Mouse (Mus musculus) ES-E14 (cell line): ENCODE results near the gene Myo3a. TPM values are rescaled to one million over a fixed set of nuclear protein-coding genes. Genes with fewer than 3 reads are reported as not detected.

Experiments used
- DNase-seq: peaks from one replicate; pipeline ENCODE4 v3.0.0-alpha.2; 2013; ENCODE audit warnings: low read depth, low spot score
- H3K27ac ChIP-seq: 2 replicates; pipeline ENCODE4 v1.5.1; 2012; ENCODE audit warnings: low read depth, mild to moderate bottlenecking, low read length, moderate library complexity, mixed read lengths; ENCODE audit not compliant: poor library complexity, insufficient read depth, severe bottlenecking
- H3K36me3 ChIP-seq: 2 replicates; pipeline ENCODE4 v1.6.1; 2012; ENCODE audit warnings: mild to moderate bottlenecking, low read length, moderate library complexity, mixed read lengths; ENCODE audit not compliant: control insufficient read depth, poor library complexity, insufficient read depth, severe bottlenecking
- H3K4me1 ChIP-seq, 2 experiments: fragments of 150-350 bp in 1 of 2; sonication (generic) in 1 of 2; 2 replicates each; pipeline ENCODE4 v1.6.1; 2012; ENCODE audit warnings: low read length in 2 of 2, mild to moderate bottlenecking in 1 of 2, mixed read lengths in 1 of 2; ENCODE audit not compliant: control insufficient read depth in 2 of 2, insufficient read depth in 2 of 2, poor library complexity in 1 of 2
- H3K4me3 ChIP-seq, 2 experiments: fragments of 150-350 bp in 1 of 2; sonication (generic) in 1 of 2; 2 replicates each; pipeline ENCODE4 v1.5.1; 2012; ENCODE audit warnings: low read length in 2 of 2, low read depth in 1 of 2, mild to moderate bottlenecking in 1 of 2, mixed read lengths in 1 of 2; ENCODE audit not compliant: insufficient read depth in 1 of 2, poor library complexity in 1 of 2, severe bottlenecking in 1 of 2
- H3K9ac ChIP-seq: 2 replicates; pipeline ENCODE4 v1.6.1; 2012; ENCODE audit warnings: low read depth, mild to moderate bottlenecking, low read length, mixed read lengths; ENCODE audit not compliant: poor library complexity, insufficient read depth, severe bottlenecking
- H3K9me3 ChIP-seq: fragments of 150-350 bp; sonication (generic); 2 replicates; pipeline ENCODE4 v1.6.1; 2012; ENCODE audit warnings: low read depth, mild to moderate bottlenecking, low read length; ENCODE audit not compliant: control insufficient read depth, insufficient read depth
- CHD2 ChIP-seq: IDR thresholded peaks from 2 replicates; pipeline ENCODE4 v1.6.1; 2014; ENCODE audit warnings: mild to moderate bottlenecking, low read depth, low read length, inconsistent platforms
- HCFC1 ChIP-seq: IDR thresholded peaks from 2 replicates; pipeline ENCODE4 v1.6.1; 2012; ENCODE audit warnings: low read length, inconsistent platforms, borderline replicate concordance; ENCODE audit not compliant: insufficient read depth
- MAFK ChIP-seq: IDR thresholded peaks from 2 replicates; pipeline ENCODE4 v1.6.1; 2014; ENCODE audit warnings: mild to moderate bottlenecking, low read depth, low read length, inconsistent platforms; ENCODE audit not compliant: insufficient read depth
- ZC3H11A ChIP-seq: IDR thresholded peaks from 2 replicates; pipeline ENCODE4 v1.6.1; 2012; ENCODE audit warnings: low read depth, mild to moderate bottlenecking, inconsistent platforms, low read length, borderline replicate concordance
- ZNF384 ChIP-seq: IDR thresholded peaks from 2 replicates; pipeline ENCODE4 v1.6.1; 2012; ENCODE audit warnings: low read depth, low read length, inconsistent platforms
- in situ Hi-C, 2 experiments: fragments of 600-800 bp; cut with MboI; formaldehyde crosslinking; loops; one replicate each; pipeline ENCODE4 v1.15.1; 2025; ENCODE audit warnings: low sequenced_read_pairs in 2 of 2, inconsistent platforms in 1 of 2; ENCODE audit not compliant: unreplicated experiment in 2 of 2
- total RNA-seq: library from RNA; depleted of rRNA; stranded (reverse); fragments of 300-350 nt; gene quantifications from 2 replicates; pipeline ENCODE4 v1.2.3, GENCODE M21; 2012

Gene Myo3a
- total RNA-seq, 1 experiment = 0.09 TPM

- Histone ChIP-seq H3K4me3 (no peak overlapping the region; a peak in 1 of 4 replicates), H3K4me1 (peaks cover 0 to 10% of the 10 kb centered on the region in 2 experiments; a peak in 1 of 4 replicates), H3K9ac (no peak overlapping the region), H3K36me3 (no peaks in the 10 kb centered on the region), H3K9me3 (no peaks in the 10 kb centered on the region), H3K27ac (no peak overlapping the region)
- TF ChIP-seq HCFC1 (no peak), ZNF384 (no peak), MAFK (no peak), CHD2 (no peak), ZC3H11A (no peak)
- in situ Hi-C loops = no loop called here
- DNase-seq = no peak
Measured at GRCm38 (mm10) chr2:22620978-22621827, 393.9 kb downstream of the Myo3a start.

GRCm38 (mm10) chr2:22621828-22622731 is 394.8 kb downstream of the Myo3a start, which contains the start of gene Gad2:
Gene Gad2, plus strand, starts transcription at chr2:22622205.
- TF ChIP-seq ZNF384 (no peak), CHD2 (no peak), MAFK (no peak), ZC3H11A (no peak), HCFC1 (no peak)
- no peaks in the 10 kb centered on the region for H3K36me3 ChIP-seq
- H3K27ac ChIP-seq = no peak within 1 kb of the TSS
- peak; percentile 38 for DNase-seq
- H3K9ac ChIP-seq = 0 out of 2 replicates have a peak within 1 kb of the TSS, but pooled peaks have one; percentile 8
- H3K4me3 ChIP-seq = peak within 1 kb of the TSS; percentile 64 to 67
- in situ Hi-C loops = no loop called here
- H3K9me3 ChIP-seq = no peaks in the 10 kb centered on the region
- H3K4me1 ChIP-seq = peaks cover 0 to 10% of the 10 kb centered on the region in 2 experiments; a peak in 1 of 4 replicates

GRCm38 (mm10) chr2:22623111-22624070 is 396.1 kb downstream of the Myo3a start:
- Histone ChIP-seq H3K36me3 (no peaks in the 10 kb centered on the region), H3K9me3 (no peaks in the 10 kb centered on the region), H3K4me1 (peaks cover 0 to 10% of the 10 kb centered on the region in 2 experiments; a peak in 1 of 4 replicates), H3K27ac (no peak overlapping the region), H3K9ac (no peak overlapping the region), H3K4me3 (peak overlapping the region; percentile 32 to 67; a peak in 3 of 4 replicates)
- DNase-seq = no peak
- in situ Hi-C loops = no loop called here
- TF ChIP-seq ZNF384 = no peak
- TF ChIP-seq CHD2 = no peak
- TF ChIP-seq ZC3H11A = no peak
- TF ChIP-seq HCFC1 = no peak
- TF ChIP-seq MAFK = no peak
